Mouse (Mus musculus): Measurements from ENCODE around the gene Ttll5. TPM values are rescaled to one million over a fixed set of nuclear protein-coding genes. Genes with fewer than 3 reads are reported as not detected.

The Ttll5 gene
- total and polyA plus RNA-seq, 3 experiments: 17.9 to 59.1 (median 40.6) TPM

DNA sequence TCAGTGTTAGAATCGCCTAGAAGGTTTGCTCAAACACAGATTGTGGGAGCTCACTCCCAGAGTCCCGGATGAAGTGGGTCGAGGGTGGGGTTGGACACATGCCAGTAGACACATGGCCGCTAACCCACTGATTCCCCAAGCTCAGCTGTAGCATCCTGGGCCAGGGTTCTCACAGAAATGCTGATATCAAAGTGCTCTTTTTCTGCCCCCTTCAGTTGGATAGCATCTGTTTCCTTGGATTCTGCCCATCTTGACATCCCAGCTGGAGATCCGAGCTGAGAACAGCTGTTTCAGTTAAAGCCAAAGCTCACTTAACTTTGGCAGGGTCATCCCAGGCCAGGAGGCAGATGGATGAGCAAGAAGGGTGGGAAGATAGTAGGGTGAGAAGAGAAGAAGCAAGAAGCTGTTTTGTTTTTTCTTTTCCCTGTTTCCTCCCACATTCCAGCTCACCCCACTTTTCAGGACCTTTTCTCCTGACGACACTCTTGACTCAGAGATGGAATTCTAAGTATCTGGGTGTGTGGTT is 31.6 kb upstream of the Ttll5 start:
- no peak for ATAC-seq (ENCODE audit: extremely low read depth, insufficient number of reproducible peaks, low FRiP score, poor library complexity, severe bottlenecking)
- Histone ChIP-seq H3K36me3 (replicated peaks) (no peaks in the 10 kb centered on the region), H3K4me1 (ENCODE audit: insufficient read depth, low read depth, low read length) (no peaks in the 10 kb centered on the region), H3K27me3 (ENCODE audit: insufficient read depth, low read length) (peaks cover 19% of the 10 kb centered on the region), H3K4me3 (ENCODE audit: low read depth, low read length) (no peak overlapping the region), H3K9me3 (replicated peaks) (no peaks in the 10 kb centered on the region)
- TF ChIP-seq GATA2 (IDR thresholded peaks at IDR 0.05; ENCODE audit: borderline replicate concordance, low read depth, low read length) (no peak), POLR2AphosphoS5 (IDR thresholded peaks at IDR 0.05; ENCODE audit: insufficient replicate concordance, low read depth, low read length) (no peak), GATA1 (IDR thresholded peaks at IDR 0.05; ENCODE audit: borderline replicate concordance, low read length) (no peak), CTCF (IDR thresholded peaks at IDR 0.05; ENCODE audit: low read depth, low read length) (no peak), TAL1 (conservative IDR thresholded peaks at IDR 0.05; ENCODE audit: low read depth, low read length) (no peak)
- no peak for DNase-seq (ENCODE audit: low spot score)

DNA sequence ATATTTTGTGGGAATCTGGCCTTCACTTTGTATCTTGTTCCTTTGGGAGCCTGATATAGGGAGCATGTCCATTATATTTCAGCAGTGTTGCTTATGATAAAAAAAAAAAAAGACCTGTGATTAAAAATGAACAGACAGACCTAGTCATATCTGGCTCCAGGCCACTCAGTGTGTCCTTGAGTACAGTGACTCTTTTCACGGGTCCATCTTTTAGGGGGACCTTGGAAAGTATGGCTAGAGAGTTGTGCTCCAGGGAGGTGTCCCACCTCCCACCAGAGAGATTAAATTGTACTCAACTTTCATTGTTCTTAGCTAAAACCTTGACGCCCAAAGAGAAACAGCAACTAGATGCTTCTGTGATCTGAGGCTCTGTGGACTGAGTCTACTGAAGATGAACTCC is 30.4 kb upstream of the Ttll5 start:
- no peak for ATAC-seq (ENCODE audit: extremely low read depth, insufficient number of reproducible peaks, low FRiP score, poor library complexity, severe bottlenecking)
- Histone ChIP-seq H3K27me3 (ENCODE audit: insufficient read depth, low read length) (peaks cover 21% of the 10 kb centered on the region), H3K36me3 (replicated peaks) (no peaks in the 10 kb centered on the region), H3K4me3 (ENCODE audit: low read depth, low read length) (no peak overlapping the region), H3K4me1 (ENCODE audit: insufficient read depth, low read depth, low read length) (no peaks in the 10 kb centered on the region), H3K9me3 (replicated peaks) (no peaks in the 10 kb centered on the region)
- TF ChIP-seq TAL1 (conservative IDR thresholded peaks at IDR 0.05; ENCODE audit: low read depth, low read length): no peak
- TF ChIP-seq POLR2AphosphoS5 (IDR thresholded peaks at IDR 0.05; ENCODE audit: insufficient replicate concordance, low read depth, low read length): no peak
- no peak for DNase-seq (ENCODE audit: low spot score)

DNA sequence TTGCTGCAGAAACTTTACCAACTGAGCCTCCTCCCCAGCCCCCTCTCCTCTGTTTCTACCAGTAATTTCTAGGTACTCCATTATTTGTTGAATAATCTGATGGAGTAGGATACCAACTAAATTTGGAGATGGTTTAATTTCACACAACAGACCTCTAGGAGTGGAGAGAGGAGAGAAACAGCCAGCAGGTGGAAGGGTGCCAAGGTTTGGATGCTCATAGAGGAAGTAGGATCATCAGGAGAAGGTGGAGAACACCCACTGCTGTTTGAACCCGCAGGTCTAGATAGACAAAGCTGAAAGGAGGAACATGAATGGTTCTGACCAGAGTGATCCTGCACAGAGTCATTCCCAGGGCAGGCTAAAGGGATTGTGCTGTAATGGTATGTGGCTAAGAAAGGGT is 28.9 kb upstream of the Ttll5 start:
- H3K36me3 ChIP-seq (replicated peaks): no peaks in the 10 kb centered on the region
- TF ChIP-seq GATA2 (IDR thresholded peaks at IDR 0.05; ENCODE audit: borderline replicate concordance, low read depth, low read length): no peak
- no peak for TF ChIP-seq GATA1 (IDR thresholded peaks at IDR 0.05; ENCODE audit: borderline replicate concordance, low read length)
- TF ChIP-seq TAL1 (conservative IDR thresholded peaks at IDR 0.05; ENCODE audit: low read depth, low read length): no peak
- TF ChIP-seq POLR2AphosphoS5 (IDR thresholded peaks at IDR 0.05; ENCODE audit: insufficient replicate concordance, low read depth, low read length): no peak
- no peak for TF ChIP-seq CTCF (IDR thresholded peaks at IDR 0.05; ENCODE audit: low read depth, low read length)
- peaks cover 27% of the 10 kb centered on the region for H3K27me3 ChIP-seq (ENCODE audit: insufficient read depth, low read length)
- ATAC-seq (ENCODE audit: extremely low read depth, insufficient number of reproducible peaks, low FRiP score, poor library complexity, severe bottlenecking): no peak
- DNase-seq (ENCODE audit: low spot score): no peak
- H3K4me3 ChIP-seq (ENCODE audit: low read depth, low read length): no peak overlapping the region
- H3K9me3 ChIP-seq (replicated peaks): no peaks in the 10 kb centered on the region
- H3K4me1 ChIP-seq (ENCODE audit: insufficient read depth, low read depth, low read length): no peaks in the 10 kb centered on the region

DNA sequence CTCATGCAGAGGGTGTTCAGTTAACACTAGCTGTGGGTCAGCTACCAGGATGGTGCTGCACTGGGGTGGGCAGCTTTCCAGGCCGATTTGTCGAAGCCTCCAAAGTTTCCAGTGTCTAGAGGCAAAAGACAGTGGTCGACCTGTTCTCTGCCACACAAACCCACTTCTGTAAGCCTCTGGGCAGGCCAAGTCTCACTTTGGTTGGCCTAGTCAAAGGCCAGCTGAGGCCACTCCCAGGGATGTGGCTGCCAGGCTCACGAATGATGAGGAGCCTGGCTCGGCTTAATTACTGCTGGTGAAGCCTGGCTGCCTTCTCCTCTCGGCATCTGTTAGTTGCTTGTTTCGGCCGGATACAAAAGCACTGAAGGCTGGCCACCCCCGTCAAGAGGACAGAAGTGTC is 24.4 kb upstream of the Ttll5 start:
- Histone ChIP-seq H3K4me3 (ENCODE audit: low read depth, low read length) (no peak overlapping the region), H3K36me3 (replicated peaks) (no peaks in the 10 kb centered on the region), H3K27me3 (ENCODE audit: insufficient read depth, low read length) (peaks cover 33% of the 10 kb centered on the region), H3K9me3 (replicated peaks) (no peaks in the 10 kb centered on the region), H3K4me1 (ENCODE audit: insufficient read depth, low read depth, low read length) (no peaks in the 10 kb centered on the region)
- ATAC-seq (ENCODE audit: extremely low read depth, insufficient number of reproducible peaks, low FRiP score, poor library complexity, severe bottlenecking): no peak
- TF ChIP-seq GATA2 (IDR thresholded peaks at IDR 0.05; ENCODE audit: borderline replicate concordance, low read depth, low read length) (no peak), CTCF (IDR thresholded peaks at IDR 0.05; ENCODE audit: low read depth, low read length) (no peak), TAL1 (conservative IDR thresholded peaks at IDR 0.05; ENCODE audit: low read depth, low read length) (no peak), POLR2AphosphoS5 (IDR thresholded peaks at IDR 0.05; ENCODE audit: insufficient replicate concordance, low read depth, low read length) (no peak), GATA1 (IDR thresholded peaks at IDR 0.05; ENCODE audit: borderline replicate concordance, low read length) (no peak)
- no peak for DNase-seq (ENCODE audit: low spot score)

DNA sequence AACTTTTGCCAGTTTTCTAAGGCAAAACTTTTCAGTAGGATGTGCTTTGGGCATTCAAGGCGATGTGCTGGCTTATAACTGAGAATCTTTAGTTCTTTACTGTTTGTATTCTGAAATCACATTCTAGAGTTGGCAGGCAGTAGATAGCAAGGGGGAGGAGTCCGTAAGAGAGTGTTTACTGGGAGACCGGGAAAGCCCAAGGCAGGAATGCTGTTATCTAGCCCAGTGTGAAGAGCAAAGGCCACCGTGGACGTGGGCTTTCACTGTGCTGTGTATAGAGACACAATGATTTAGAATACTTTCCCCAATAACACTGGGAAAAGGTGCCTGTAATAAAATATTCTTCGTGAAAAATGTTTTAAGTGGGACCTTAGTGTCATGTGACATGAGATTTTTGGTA is 14.7 kb upstream of the Ttll5 start:
- DNase-seq (ENCODE audit: low spot score) (no peak), ATAC-seq (ENCODE audit: extremely low read depth, insufficient number of reproducible peaks, low FRiP score, poor library complexity, severe bottlenecking) (no peak)
- Histone ChIP-seq H3K9me3 (replicated peaks) (no peaks in the 10 kb centered on the region), H3K4me3 (ENCODE audit: low read depth, low read length) (no peak overlapping the region), H3K36me3 (replicated peaks) (peaks cover 47% of the 10 kb centered on the region), H3K27me3 (ENCODE audit: insufficient read depth, low read length) (no peaks in the 10 kb centered on the region), H3K4me1 (ENCODE audit: insufficient read depth, low read depth, low read length) (no peaks in the 10 kb centered on the region)
- TF ChIP-seq GATA2 (IDR thresholded peaks at IDR 0.05; ENCODE audit: borderline replicate concordance, low read depth, low read length) (no peak), TAL1 (conservative IDR thresholded peaks at IDR 0.05; ENCODE audit: low read depth, low read length) (no peak), CTCF (IDR thresholded peaks at IDR 0.05; ENCODE audit: low read depth, low read length) (no peak), GATA1 (IDR thresholded peaks at IDR 0.05; ENCODE audit: borderline replicate concordance, low read length) (no peak), POLR2AphosphoS5 (IDR thresholded peaks at IDR 0.05; ENCODE audit: insufficient replicate concordance, low read depth, low read length) (no peak)

DNA sequence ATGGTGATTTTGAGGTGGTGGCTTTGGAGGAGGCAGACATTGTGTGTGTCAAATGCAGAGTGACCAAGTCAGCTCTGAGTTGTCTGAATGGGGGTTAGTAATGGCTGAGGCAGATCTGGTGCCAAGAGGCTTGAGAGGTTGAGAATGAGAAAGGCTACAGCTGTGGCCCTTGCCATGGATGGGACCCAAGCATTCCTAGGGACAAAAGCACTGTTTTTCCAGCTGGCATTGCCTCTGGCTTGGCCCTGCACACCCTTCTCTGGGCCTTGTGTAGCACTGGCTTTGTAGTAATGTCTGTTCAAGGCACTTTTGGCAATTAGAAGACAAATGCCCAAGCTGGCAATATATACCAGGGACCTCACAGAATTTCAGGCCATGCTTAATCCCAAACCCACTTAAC is 13.5 kb upstream of the Ttll5 start:
- DNase-seq (ENCODE audit: low spot score): no peak
- Histone ChIP-seq H3K9me3 (replicated peaks) (no peaks in the 10 kb centered on the region), H3K36me3 (replicated peaks) (peaks cover 58% of the 10 kb centered on the region), H3K4me1 (ENCODE audit: insufficient read depth, low read depth, low read length) (no peaks in the 10 kb centered on the region), H3K27me3 (ENCODE audit: insufficient read depth, low read length) (no peaks in the 10 kb centered on the region), H3K4me3 (ENCODE audit: low read depth, low read length) (no peak overlapping the region)
- TF ChIP-seq TAL1 (conservative IDR thresholded peaks at IDR 0.05; ENCODE audit: low read depth, low read length) (no peak), CTCF (IDR thresholded peaks at IDR 0.05; ENCODE audit: low read depth, low read length) (no peak), GATA2 (IDR thresholded peaks at IDR 0.05; ENCODE audit: borderline replicate concordance, low read depth, low read length) (no peak), GATA1 (IDR thresholded peaks at IDR 0.05; ENCODE audit: borderline replicate concordance, low read length) (no peak), POLR2AphosphoS5 (IDR thresholded peaks at IDR 0.05; ENCODE audit: insufficient replicate concordance, low read depth, low read length) (no peak)
- no peak for ATAC-seq (ENCODE audit: extremely low read depth, insufficient number of reproducible peaks, low FRiP score, poor library complexity, severe bottlenecking)
